Mouse (Mus musculus): ENCODE measurements around the gene Ufm1. TPM values are rescaled to one million over a fixed set of nuclear protein-coding genes. Genes with fewer than 3 reads are reported as not detected.

The Ufm1 gene
- 25.0 and 29.4 TPM in 2 replicates for polyA plus RNA-seq (2012; rRNA removed)

GRCm38 (mm10) chr3:53863383-53864220 lies at the start of gene Ufm1:
Gene Ufm1, minus strand, starts transcription at chr3:53863830.
- WGBS: under 1% methylated on average over 58 of the region's 58 CpGs

GRCm38 (mm10) chr3:53890619-53891540 lies 27.2 kb upstream of the Ufm1 start:
- DNase-seq (ENCODE audit: low read depth, low spot score): no peak
- 75% methylated on average over 12 of the region's 12 CpGs for WGBS

More at GRCm38 (mm10) chr3:53863383-53864220, at the start of gene Ufm1:
- DNase-seq (ENCODE audit: low read depth, low spot score): peak; percentile 87

- DNase-seq (ENCODE audit: low read depth, low spot score): no peak
- 88% methylated on average over 1 of the region's 1 CpGs for WGBS
Observed at GRCm38 (mm10) chr3:53871596-53871995, 8.0 kb upstream of the Ufm1 start.

- WGBS: 78% methylated on average over 6 of the region's 6 CpGs
- no peak for DNase-seq (ENCODE audit: low read depth, low spot score)
Observed at GRCm38 (mm10) chr3:53870482-53870881, 6.9 kb upstream of the Ufm1 start.

- 40% methylated on average over 1 of the region's 1 CpGs for WGBS
- DNase-seq (ENCODE audit: low read depth, low spot score): no peak
Observed at GRCm38 (mm10) chr3:53869263-53869662, 5.6 kb upstream of the Ufm1 start.

- DNase-seq (ENCODE audit: low read depth, low spot score): no peak
- 37% methylated on average over 4 of the region's 4 CpGs for WGBS
Observed at GRCm38 (mm10) chr3:53868212-53868611, 4.6 kb upstream of the Ufm1 start.

- WGBS: 84% methylated on average over 3 of the region's 3 CpGs
- no peak for DNase-seq (ENCODE audit: low read depth, low spot score)
Observed at GRCm38 (mm10) chr3:53854831-53855230, 8.8 kb downstream of the Ufm1 start.

- no peak for DNase-seq (ENCODE audit: low read depth, low spot score)
- WGBS: 85% methylated on average over 4 of the region's 4 CpGs
Observed at GRCm38 (mm10) chr3:53854261-53854660, 9.4 kb downstream of the Ufm1 start.

GRCm38 (mm10) chr3:53848262-53848661 lies 15.4 kb downstream of the Ufm1 start:
- WGBS: 75% methylated on average over 11 of the region's 11 CpGs
- no peak for DNase-seq (ENCODE audit: low read depth, low spot score)

GRCm38 (mm10) chr3:53847726-53848125 lies 15.9 kb downstream of the Ufm1 start:
- 78% methylated on average over 4 of the region's 4 CpGs for WGBS
- DNase-seq (ENCODE audit: low read depth, low spot score): no peak

GRCm38 (mm10) chr3:53846206-53846928 lies 17.3 kb downstream of the Ufm1 start:
- no peak for DNase-seq (ENCODE audit: low read depth, low spot score)
- 42% methylated on average over 7 of the region's 7 CpGs for WGBS

GRCm38 (mm10) chr3:53844786-53845185 lies 18.8 kb downstream of the Ufm1 start, which contains the start of gene Gm10985:
Gene Gm10985, plus strand, starts transcription at chr3:53845086.
- no peak for DNase-seq (ENCODE audit: low read depth, low spot score)
- WGBS: 78% methylated on average over 2 of the region's 2 CpGs

GRCm38 (mm10) chr3:53834238-53834637 lies 29.4 kb downstream of the Ufm1 start:
- WGBS: 76% methylated on average over 2 of the region's 2 CpGs
- no peak for DNase-seq (ENCODE audit: low read depth, low spot score)

- 28% methylated on average over 7 of the region's 7 CpGs for WGBS
- DNase-seq (ENCODE audit: low read depth, low spot score): no peak
Observed at GRCm38 (mm10) chr3:53813421-53813977, 50.1 kb downstream of the Ufm1 start.

Other genes starting within 250 kb of the Ufm1 start
- gene Frem2, start 206.5 kb downstream of the Ufm1 start, polyA plus RNA-seq (2012; rRNA removed): 1.1 and 2.8 TPM in 2 replicates
- gene Gm10985, start 18.7 kb downstream of the Ufm1 start, polyA plus RNA-seq (2012; rRNA removed): not detected in 2 replicates

Measured in large intestine, adult 2 months (tissue).